In the genomic region with DNA sequence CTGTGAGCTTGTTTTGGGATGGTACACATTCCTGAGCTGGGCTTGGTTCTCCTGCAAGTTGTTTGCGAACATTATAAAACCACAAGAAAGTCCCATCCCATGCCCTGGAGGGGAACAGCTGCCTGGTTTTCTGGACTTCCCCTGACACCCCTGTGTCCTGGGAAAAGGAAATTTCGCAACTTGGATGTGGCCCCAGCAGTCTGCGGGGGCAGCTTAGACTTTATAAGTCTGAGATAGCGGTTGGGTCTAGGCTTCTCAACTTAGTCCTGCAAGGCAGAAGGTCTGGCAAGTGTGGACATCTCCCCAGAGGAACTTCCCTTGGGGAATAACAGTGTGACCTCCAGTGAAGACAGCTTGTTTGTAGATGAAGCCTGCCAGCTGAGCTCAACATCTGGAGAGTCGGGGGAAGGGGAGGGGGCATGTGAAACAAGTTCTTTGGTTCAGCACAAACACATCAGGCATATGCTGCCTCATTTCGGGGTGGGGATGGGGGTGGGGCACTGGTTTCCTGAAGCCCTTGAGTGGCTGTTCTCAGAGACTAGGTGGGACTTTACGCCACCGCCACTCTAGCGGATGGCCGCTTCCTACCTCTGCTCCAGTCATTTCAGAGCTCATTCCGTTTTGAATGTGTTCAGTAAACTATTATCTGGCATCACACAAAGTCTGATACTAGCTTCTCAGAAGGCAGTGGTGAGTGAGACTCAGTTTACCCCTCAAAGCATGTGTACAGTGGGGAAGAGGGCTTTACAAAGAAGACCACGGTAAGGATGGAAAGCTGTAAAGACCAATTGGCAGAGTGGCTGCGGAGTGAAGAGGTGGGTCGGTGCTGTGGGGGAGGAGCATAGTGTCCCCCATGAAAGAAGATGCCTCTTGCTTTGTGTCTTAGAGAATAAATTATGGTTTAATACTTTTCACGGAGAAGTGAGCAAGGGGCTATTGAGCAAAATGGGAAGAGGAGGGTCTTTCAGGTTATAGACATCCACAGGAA, we compare ENCODE assay signal across 8 mouse cellular contexts. TPM values are rescaled to one million over a fixed set of nuclear protein-coding genes. Genes with fewer than 3 reads are reported as not detected.
DNase-seq lines count a peak whose midpoint lies in the region; ATAC-seq lines count a peak whose summit lies in the region.

No protein-coding gene starts in this region.

- 30% methylated on average over 15 of the region's 15 CpGs for WGBS in heart, embryonic 13.5 days

- H3K36me3 ChIP-seq in heart, embryonic 13.5 days, result no peaks in the 10 kb centered on the region

- peak overlapping the region; percentile 64 for H3K4me2 ChIP-seq in heart, embryonic 13.5 days

- H3K4me3 ChIP-seq in heart, embryonic 13.5 days, result peak overlapping the region; percentile 43

- peak; percentile 98 for DNase-seq in R1 (ENCODE audit: low read depth, low spot score)
- peak; percentile 37 for DNase-seq in embryo, embryonic 10 days (ENCODE audit: low spot score)
- DNase-seq in kidney, postnatal 25 days, result peak; percentile 55 to 76
- peak; percentile 59 for DNase-seq in thymus, postnatal 4 days
- DNase-seq in right cerebral cortex, adult 18-20 months, result no peak

- H3K9me3 ChIP-seq in heart, embryonic 13.5 days, result peaks cover 7% of the 10 kb centered on the region; the same call in 1 of the 2 replicates

- H3K27me3 ChIP-seq in heart, embryonic 13.5 days (replicated peaks), result no peaks in the 10 kb centered on the region

- H3K27ac ChIP-seq in heart, embryonic 13.5 days (replicated peaks), result no peak overlapping the region

- H3K4me1 ChIP-seq in heart, embryonic 13.5 days, result peaks cover 21% of the 10 kb centered on the region

- peak overlapping the region; percentile 40; the same call in 1 of the 2 replicates for H3K9ac ChIP-seq in heart, embryonic 13.5 days

- no peak for ATAC-seq in heart, embryonic 13.5 days (ENCODE audit: extremely low read depth, insufficient number of reproducible peaks, low FRiP score, low TSS enrichment)
- peak; percentile 35; the same call in 1 of the 2 replicates for ATAC-seq in megakaryocyte, adult 5-6 weeks (ENCODE audit: poor library complexity, severe bottlenecking)
- ATAC-seq in cerebellum, adult (ENCODE audit: insufficient number of reproducible peaks, low FRiP score, low TSS enrichment), result no peak

RNA-seq across cellular contexts. Expression of gene Srsf5, which starts 59.7 kb away (rescaled TPM):
- 328 and 339 TPM in 2 replicates for polyA plus RNA-seq in heart, embryonic 13.5 days (2015; fragmentation: Nextera tagmentation; extraction: Ambion mirVana)
- total RNA-seq in megakaryocyte, adult 5-6 weeks (2015), result 248 and 262 TPM in 2 replicates
- 673 and 674 TPM in 2 replicates for total RNA-seq in megakaryocyte, adult 5-6 weeks (2017)
